Mouse (Mus musculus) liver, postnatal 0 days (tissue): ENCODE measurements around the gene Cnpy2.
A peak's percentile ranks its signal among the peaks of the same experiment; 100 is the strongest.

ENCODE experiments used
- CTCF ChIP-seq: sonication (generic); IDR thresholded peaks from 2 replicates; pipeline ENCODE4 v1.5.1; 2016; ENCODE audit warnings: antibody characterized with exemption, low read depth
- EP300 ChIP-seq: IDR thresholded peaks from 2 replicates; pipeline ENCODE4 v1.6.1; 2016; ENCODE audit warnings: antibody characterized with exemption, low read depth, mild to moderate bottlenecking

DNA sequence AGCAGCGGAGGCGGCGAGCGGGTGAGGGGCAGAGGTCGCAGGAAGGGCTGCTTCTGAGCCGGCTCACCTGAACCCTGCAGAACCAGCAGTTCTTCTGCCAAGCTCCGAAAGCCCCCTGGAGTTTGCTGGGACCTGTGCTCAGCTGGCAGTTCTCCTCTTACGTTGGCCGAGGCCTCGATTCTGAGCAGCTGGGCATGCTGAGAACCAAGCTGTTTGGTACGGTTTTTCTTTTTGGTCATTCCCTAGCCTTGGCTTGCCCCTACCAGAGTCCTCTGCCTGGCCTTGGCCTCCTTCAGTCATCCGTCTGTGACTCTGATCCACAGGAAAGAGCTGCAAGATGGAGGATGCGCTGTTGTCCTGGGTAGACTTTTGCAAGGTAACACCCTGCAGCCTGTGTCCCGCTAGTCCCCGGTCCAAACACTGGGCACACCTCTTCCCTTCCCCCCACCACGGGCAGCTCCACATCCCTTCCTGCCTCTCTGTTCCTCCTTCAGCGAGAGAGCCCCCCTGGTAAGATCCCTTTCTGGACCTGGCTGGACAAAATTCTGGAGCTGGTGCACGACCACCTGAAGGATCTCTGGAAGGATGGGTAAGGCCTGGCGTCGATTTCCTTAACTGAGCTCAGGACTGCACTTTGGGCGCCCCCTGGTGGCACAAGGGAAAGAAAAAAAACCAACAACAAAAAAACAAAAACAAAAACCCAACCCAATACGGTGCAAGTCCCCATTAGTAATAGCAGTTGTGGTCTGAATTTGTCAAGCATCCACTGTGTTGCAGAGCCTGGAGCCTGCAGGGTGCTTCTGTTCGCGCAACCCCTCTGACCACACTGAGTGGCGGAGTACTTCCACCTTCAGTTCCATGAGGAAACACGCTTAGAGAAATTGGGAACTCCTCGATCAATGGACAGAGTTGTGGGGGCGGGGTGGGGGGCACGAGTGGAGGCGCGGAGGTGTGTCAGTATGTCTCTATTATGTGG is 38.4 kb upstream of the Cnpy2 start:
- peak; percentile 80 for TF ChIP-seq CTCF
- no peak for TF ChIP-seq EP300
